Mouse (Mus musculus) intestine, postnatal 0 days (tissue): Measurements from ENCODE around the gene Ccnt1. TPM values are rescaled to one million over a fixed set of nuclear protein-coding genes. Genes with fewer than 3 reads are reported as not detected.
"Not testable (repeated sequence)": the region's sequence is repeated elsewhere in the genome, so short reads cannot be mapped to it uniquely, and the experiment has no call there.

Experiments
- ATAC-seq: fragments of 200-750 bp; cut with Nextera tagmentation; 2 replicates; pipeline ENCODE4 v1.8.0; 2017; ENCODE audit warnings: mild to moderate bottlenecking, moderate TSS enrichment, moderate library complexity
- H3K27ac ChIP-seq: fragments of 300-500 bp; sonication (generic); 2 replicates; pipeline ENCODE4 v1.5.1; 2014; ENCODE audit warnings: mild to moderate bottlenecking, low read depth, low read length, moderate library complexity
- H3K27me3 ChIP-seq: fragments of 300-500 bp; sonication (generic); replicated peaks from 2 replicates; pipeline ENCODE4 v1.6.1; 2014; ENCODE audit warnings: low read length, mixed read lengths; ENCODE audit not compliant: control insufficient read depth, insufficient read depth
- H3K36me3 ChIP-seq: fragments of 300-500 bp; sonication (generic); 2 replicates; pipeline ENCODE4 v1.6.1; 2014; ENCODE audit warnings: mild to moderate bottlenecking, moderate library complexity; ENCODE audit not compliant: control insufficient read depth, insufficient read depth
- H3K4me1 ChIP-seq: fragments of 300-500 bp; sonication (generic); replicated peaks from 2 replicates; pipeline ENCODE4 v1.6.1; 2014; ENCODE audit warnings: antibody characterized with exemption, low read length, mixed read lengths; ENCODE audit not compliant: control insufficient read depth, insufficient read depth
- H3K4me2 ChIP-seq: fragments of 300-500 bp; sonication (generic); replicated peaks from 2 replicates; pipeline ENCODE4 v1.6.1; 2014; ENCODE audit warnings: low read depth, mild to moderate bottlenecking, moderate library complexity
- H3K4me3 ChIP-seq: fragments of 300-500 bp; sonication (generic); 2 replicates; pipeline ENCODE4 v1.5.1; 2014; ENCODE audit warnings: low read depth, low read length
- H3K9ac ChIP-seq: fragments of 300-500 bp; sonication (generic); 2 replicates; pipeline ENCODE4 v1.6.1; 2014; ENCODE audit warnings: mild to moderate bottlenecking, low read depth, low read length
- H3K9me3 ChIP-seq: fragments of 300-500 bp; sonication (generic); 2 replicates; pipeline ENCODE4 v1.6.1; 2016; ENCODE audit warnings: mixed run types; ENCODE audit not compliant: control insufficient read depth
- CTCF ChIP-seq: sonication (generic); IDR thresholded peaks from 2 replicates; pipeline ENCODE4 v1.5.1; 2016; ENCODE audit warnings: low read depth, mild to moderate bottlenecking, control low read depth, antibody characterized with exemption, moderate library complexity
- WGBS: fragments of 180-500 bp; shearing (Covaris S2); extraction: QIAGEN DNeasy Blood & Tissue Kit; methylation state at CpG from one replicate; pipeline ENCODE4 v1.1.7; 2014; 5-methylcytosine and 5-hydroxymethylcytosine counted together
- polyA plus RNA-seq: library from polyadenylated mRNA; unstranded; fragments of >200 nt; fragmentation: Nextera tagmentation; extraction: Ambion mirVana; gene quantifications from 2 replicates; pipeline ENCODE4 v1.2.1, GENCODE M21; 2015

The Ccnt1 gene
- polyA plus RNA-seq, 1 experiment from 2014 or later, result 21.1 TPM

DNA sequence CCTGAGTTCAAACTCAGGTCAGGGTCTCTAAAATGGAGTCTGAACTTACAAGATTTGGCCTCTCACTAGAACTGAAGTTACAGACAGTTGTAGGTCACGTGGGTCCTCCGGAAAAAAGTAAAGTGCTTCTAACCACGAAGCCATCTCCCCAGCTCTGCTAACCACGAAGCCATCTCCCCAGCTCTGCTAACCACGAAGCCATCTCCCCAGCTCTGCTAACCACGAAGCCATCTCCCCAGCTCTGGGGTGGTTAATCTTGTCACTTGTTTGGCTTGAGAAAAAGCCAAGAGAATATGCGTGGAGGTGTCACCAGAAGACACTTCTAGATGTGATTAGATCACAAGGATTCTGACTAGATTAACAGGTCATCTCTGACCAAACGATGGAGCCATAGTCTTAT is 56.6 kb downstream of the Ccnt1 start:
- Histone ChIP-seq H3K27me3 (peaks cover 7% of the 10 kb centered on the region; the same call in 1 of the 2 replicates), H3K9me3 (no peaks in the 10 kb centered on the region), H3K4me3 (no peak overlapping the region), H3K4me2 (no peak overlapping the region), H3K27ac (no peak overlapping the region), H3K9ac (no peak overlapping the region), H3K36me3 (no peaks in the 10 kb centered on the region), H3K4me1 (no peaks in the 10 kb centered on the region)
- no peak for TF ChIP-seq CTCF
- WGBS, result 83% methylated on average over 8 of the region's 8 CpGs
- no peak for ATAC-seq

DNA sequence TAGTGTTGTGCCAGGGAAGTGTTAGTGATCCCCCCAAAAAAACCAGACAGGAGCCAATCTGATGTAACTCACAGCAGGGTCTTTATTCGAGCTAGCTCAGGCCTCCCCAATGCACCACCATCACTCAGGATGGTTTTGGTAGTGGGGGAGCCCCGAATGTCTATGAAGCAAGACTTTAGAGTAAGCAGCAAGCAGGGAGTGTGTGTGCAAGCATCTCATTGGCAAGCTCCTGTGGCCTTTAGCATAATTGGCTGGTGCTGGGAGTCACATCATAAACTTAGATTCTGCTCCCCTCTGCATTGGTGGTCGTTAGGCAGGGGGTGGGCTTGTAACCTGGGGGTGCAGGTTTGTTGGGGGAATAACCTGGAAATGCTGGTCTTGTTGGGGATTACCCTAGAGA is 57.0 kb downstream of the Ccnt1 start:
- WGBS, result 61% methylated on average over 3 of the region's 3 CpGs
- not testable (repeated sequence) for ATAC-seq

DNA sequence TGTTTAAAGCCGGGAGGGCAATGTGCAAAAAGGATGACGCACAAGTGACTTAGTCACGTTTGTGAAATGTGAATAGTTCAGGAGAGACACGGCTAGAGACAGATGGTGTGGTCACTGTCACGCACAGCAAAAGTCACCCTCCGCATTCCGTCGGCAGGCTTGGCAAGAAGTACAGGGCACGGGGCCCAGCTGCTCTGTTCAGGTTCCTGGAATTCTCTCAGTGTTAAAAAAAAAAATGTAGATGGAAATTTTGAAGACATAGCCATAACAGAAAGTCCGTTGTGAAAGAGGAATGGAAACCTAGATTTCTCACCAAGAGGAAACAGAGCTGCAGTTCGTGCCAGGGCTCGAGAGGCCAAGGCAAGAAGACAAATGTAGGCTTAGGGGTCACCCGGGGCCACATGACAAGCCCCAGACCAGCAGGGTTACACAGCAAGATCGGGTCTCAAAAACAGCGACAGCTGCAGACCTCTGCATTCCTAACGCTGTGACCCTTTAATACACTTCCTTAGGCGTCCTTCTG is 57.9 kb downstream of the Ccnt1 start:
- TF ChIP-seq CTCF, result no peak
- Histone ChIP-seq H3K27ac (peak overlapping the region; percentile 28; the same call in 1 of the 2 replicates), H3K36me3 (no peaks in the 10 kb centered on the region), H3K4me2 (no peak overlapping the region; the same call in 1 of the 2 replicates), H3K27me3 (peaks cover 7% of the 10 kb centered on the region; the same call in 1 of the 2 replicates), H3K9me3 (no peaks in the 10 kb centered on the region), H3K4me3 (no peak overlapping the region), H3K4me1 (no peaks in the 10 kb centered on the region), H3K9ac (no peak overlapping the region)
- no peak for ATAC-seq
- 38% methylated on average over 17 of the region's 17 CpGs for WGBS

More for the DNA sequence above, 57.0 kb downstream of the Ccnt1 start:
- not testable (repeated sequence) for H3K27ac ChIP-seq, H3K4me3 ChIP-seq, H3K36me3 ChIP-seq, H3K9me3 ChIP-seq, H3K9ac ChIP-seq, H3K4me1 ChIP-seq, H3K4me2 ChIP-seq, H3K27me3 ChIP-seq

DNA sequence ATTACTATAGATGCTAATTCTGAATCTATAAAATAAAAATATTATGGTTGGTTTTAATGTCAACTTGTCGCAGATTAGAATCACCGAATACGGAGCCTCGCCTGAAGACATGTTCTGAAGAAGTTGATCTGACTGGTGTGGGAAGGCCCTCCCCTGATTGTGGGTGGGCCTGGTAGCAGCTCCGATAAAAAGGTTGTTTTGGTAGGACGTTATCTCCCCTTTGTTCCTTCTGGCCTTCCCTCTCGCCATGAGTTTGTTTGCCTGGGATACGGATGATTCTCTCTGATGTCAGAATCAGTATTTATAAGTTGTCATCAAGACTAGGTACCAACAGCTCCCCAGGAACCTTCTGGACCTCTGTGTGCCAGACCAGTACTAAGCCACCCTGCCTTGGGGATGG is 58.5 kb downstream of the Ccnt1 start:
- H3K36me3 ChIP-seq, result no peaks in the 10 kb centered on the region
- 56% methylated on average over 8 of the region's 8 CpGs for WGBS
- peaks cover 7% of the 10 kb centered on the region; the same call in 1 of the 2 replicates for H3K27me3 ChIP-seq
- H3K9me3 ChIP-seq, result no peaks in the 10 kb centered on the region
- no peak overlapping the region for H3K9ac ChIP-seq
- no peak for TF ChIP-seq CTCF
- no peaks in the 10 kb centered on the region for H3K4me1 ChIP-seq
- no peak overlapping the region for H3K27ac ChIP-seq
- H3K4me3 ChIP-seq, result no peak overlapping the region
- ATAC-seq, result no peak
- H3K4me2 ChIP-seq, result no peak overlapping the region

DNA sequence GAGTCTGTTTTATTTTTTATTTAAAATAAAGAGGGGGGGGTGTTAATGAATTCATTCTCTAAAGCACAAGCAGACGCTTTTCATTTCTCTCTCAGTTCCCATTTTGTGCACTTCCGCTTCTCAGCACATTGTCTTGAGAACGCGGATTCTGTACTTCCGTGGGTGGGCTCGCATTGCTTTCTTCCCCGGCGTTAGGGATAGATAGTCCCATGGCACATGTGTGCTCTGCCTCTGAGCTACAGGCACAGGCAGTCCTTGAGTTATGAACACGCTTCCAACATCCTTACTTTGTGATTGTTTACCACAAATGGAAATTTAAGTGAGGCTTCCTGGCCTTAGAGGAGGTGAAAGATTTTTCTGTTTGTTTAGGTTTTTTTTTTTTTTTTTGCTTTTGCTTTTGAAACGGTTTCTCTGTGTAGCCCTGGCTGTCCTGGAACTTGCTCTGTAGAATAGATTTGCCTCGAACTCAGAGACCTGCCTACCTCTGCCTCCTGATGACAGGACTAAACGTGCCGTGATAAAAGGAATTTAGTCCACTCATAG is 59.3 kb downstream of the Ccnt1 start:
- 72% methylated on average over 13 of the region's 13 CpGs for WGBS
- Histone ChIP-seq H3K36me3 (no peaks in the 10 kb centered on the region), H3K9me3 (no peaks in the 10 kb centered on the region), H3K4me2 (peak overlapping the region; percentile 49), H3K4me1 (no peaks in the 10 kb centered on the region), H3K27ac (no peak overlapping the region), H3K9ac (no peak overlapping the region), H3K27me3 (peaks cover 7% of the 10 kb centered on the region; the same call in 1 of the 2 replicates), H3K4me3 (no peak overlapping the region)
- TF ChIP-seq CTCF, result no peak
- no peak for ATAC-seq

DNA sequence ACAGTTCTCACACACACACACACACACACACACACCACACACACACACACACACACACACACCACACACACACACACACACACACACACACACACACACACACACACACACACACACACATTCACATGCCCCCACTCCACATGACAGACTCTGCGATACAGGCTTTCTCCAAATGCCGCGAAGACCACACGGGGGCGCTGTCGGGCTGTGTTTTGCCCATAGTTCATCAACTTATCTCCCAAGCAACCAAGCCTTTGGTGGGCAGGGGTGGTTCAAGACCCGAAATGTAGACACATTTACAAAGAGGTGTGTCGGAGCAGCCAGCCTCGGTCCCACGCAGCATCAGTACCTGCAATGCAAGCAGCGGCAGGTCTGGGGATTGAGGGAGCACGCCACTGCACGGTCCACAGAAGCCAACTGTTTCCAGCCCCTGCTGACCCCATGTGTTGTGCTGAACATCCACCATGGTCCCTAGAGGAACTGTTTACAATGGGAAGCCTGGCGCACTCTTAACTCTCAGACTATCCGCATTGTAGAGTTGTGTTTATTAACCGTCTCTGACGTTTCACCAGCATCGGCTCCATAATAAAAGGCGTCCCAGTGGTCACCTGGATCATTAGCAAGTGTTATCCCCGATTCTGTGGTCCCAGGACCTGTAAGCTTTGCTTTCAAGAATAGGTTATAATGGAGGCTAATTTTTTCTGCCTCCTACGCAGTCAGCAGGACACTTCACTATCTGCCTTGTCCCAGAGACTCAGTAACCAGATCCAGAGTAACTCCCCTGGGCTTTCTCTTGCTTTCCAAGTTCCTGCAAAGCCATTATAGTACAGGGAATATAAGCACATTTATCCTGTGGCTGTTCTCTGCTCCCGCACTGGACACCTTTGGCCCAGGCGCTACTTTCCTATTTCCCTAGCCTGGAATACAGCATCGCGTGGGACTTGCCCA is 60.0 kb downstream of the Ccnt1 start:
- H3K27me3 ChIP-seq, result peaks cover 7% of the 10 kb centered on the region; the same call in 1 of the 2 replicates
- H3K36me3 ChIP-seq, result no peaks in the 10 kb centered on the region
- no peak for ATAC-seq
- H3K9ac ChIP-seq, result no peak overlapping the region
- peak; percentile 89 for TF ChIP-seq CTCF
- H3K4me2 ChIP-seq, result peak overlapping the region; percentile 49
- no peaks in the 10 kb centered on the region for H3K4me1 ChIP-seq
- no peak overlapping the region for H3K27ac ChIP-seq
- WGBS, result 22% methylated on average over 25 of the region's 25 CpGs
- H3K4me3 ChIP-seq, result no peak overlapping the region
- H3K9me3 ChIP-seq, result no peaks in the 10 kb centered on the region
